Mouse (Mus musculus) R1 (cell line): Measurements from ENCODE around the gene Hoxb4.
A peak's percentile ranks its signal among the peaks of the same experiment; 100 is the strongest.

Source experiments
- DNase-seq: peaks from one replicate; pipeline ENCODE4 v3.0.0-alpha.2; 2018; ENCODE audit warnings: low read depth, low spot score

The Hoxb4 gene

DNA sequence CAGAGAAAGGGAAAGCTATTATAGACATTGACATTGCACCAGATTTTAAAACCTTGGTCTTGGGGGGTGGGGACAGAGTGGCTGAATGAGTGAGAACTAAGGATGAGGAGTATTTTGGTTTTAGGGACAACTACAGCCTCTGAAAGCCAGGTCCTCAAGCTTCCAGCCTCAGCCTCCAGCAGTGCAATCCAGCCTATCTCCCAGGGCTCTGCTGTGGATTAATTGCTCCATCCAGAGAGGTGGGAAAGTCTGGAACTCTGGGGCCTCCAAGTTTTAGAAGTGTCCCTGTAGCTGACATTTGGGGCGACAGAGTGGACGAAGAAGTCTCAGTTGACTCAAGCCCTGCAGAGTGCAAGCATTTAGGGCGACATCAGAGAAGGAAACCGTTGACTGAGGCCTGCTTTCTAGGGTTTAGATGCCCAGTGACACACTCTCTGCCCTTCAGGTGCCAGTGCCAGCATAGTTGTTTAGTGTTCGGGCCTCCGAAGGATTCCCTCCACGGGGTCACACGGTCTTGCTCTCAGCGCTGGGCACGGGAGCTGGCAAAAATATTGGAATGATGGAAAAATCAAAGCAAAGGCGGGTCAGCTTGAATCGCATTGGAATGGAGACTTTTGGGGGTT lies 4.2 kb upstream of the Hoxb4 start:
- no peak for DNase-seq

DNA sequence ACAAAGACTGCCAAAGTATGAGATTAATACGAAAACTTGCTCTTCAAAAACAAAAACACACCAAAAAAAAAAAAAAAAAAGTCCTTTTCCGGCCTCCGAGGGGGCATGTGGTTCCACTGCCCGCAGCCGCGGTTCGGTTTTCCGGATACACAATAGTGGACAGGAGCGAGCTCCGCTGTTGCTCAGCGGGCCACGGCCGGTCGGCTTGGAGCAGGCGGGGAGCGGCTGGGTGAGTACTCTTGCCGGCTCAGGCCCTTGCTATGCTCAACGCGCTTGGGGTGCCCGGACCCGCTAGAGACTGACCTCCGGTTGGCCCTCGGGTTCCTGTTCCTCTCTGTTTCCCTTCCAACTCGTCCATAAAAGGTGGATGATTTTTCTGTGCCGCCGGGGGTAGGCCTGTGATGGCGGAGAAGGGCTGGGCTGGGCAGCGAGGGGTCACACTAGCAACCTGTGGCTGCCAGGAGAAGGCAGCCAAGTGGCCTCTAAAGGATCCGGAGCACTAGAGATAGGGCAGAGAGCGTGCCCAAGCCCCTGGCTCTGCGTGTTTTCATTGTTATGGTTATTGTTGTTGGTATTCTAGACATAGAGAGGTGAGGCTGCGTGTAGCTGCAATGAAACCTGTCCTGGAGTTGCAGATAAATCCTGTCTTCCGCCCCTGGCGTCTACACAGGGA lies 3.3 kb upstream of the Hoxb4 start:
- no peak for DNase-seq

- no peak for DNase-seq
Measured at GRCm38 (mm10) chr11:96315344-96315681, 2.8 kb upstream of the Hoxb4 start.

DNA sequence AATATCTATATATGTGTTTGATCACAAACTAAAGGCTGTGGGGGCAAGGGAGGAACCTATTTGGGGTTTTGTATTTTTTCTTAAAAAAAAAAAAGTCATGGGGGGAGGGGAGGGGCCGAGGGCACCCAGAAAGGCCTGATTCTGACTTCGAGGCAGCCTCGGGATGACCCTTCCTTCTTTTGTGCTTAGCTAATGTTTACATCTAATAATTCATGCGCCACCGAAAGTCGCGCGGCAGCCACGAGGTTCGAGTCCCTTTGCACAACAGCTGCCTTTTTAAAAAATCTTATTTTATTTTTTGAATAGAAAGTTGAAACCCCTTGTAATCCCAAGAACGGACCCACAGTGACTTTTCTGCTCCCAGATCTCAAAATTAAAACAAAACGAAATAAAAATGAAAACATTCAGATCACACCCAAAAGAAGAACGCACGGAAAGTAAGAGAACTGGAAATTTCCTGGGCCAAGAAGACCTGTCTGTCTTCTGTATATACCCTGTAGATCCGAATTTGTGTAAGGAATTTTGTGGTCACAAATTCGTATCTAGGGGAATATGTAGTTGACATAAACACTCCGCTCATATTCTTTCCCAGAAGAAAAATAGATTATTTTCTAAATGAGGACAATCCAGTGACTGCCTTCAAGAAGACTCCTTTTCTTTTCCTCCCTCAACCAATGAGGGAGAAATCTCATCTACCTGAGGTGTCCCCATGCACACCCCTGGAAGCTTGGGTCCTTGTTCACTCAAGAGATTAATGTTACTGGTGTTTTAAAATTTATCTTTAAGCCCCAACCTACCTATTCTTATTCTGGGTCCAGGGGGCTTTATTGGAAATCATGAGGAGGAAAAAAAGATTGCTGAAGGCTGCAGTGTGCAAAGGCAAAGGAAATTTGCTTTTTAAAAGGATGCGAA lies 1.1 kb upstream of the Hoxb4 start:
- no peak for DNase-seq

- peak; percentile 91 for DNase-seq
Measured at GRCm38 (mm10) chr11:96318368-96319070, 452 bp downstream of the Hoxb4 start.

GRCm38 (mm10) chr11:96319071-96319902 lies 1.2 kb downstream of the Hoxb4 start:
- peak; percentile 56 for DNase-seq

DNA sequence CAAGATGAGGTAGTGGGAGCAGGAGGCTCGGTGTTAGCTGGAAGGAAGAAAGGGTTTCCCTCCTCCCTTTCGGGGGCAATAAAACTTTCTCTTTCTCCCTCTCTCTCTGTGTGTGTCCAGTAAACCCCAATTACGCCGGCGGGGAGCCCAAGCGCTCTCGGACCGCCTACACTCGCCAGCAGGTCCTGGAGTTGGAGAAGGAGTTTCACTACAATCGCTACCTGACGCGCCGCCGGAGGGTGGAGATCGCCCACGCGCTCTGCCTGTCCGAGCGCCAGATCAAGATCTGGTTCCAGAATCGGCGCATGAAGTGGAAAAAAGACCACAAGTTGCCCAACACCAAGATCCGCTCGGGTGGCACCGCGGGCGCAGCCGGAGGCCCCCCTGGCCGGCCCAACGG lies 1.8 kb downstream of the Hoxb4 start:
- DNase-seq: peak; percentile 50

GRCm38 (mm10) chr11:96320688-96321087 lies 2.6 kb downstream of the Hoxb4 start:
- DNase-seq: no peak

DNA sequence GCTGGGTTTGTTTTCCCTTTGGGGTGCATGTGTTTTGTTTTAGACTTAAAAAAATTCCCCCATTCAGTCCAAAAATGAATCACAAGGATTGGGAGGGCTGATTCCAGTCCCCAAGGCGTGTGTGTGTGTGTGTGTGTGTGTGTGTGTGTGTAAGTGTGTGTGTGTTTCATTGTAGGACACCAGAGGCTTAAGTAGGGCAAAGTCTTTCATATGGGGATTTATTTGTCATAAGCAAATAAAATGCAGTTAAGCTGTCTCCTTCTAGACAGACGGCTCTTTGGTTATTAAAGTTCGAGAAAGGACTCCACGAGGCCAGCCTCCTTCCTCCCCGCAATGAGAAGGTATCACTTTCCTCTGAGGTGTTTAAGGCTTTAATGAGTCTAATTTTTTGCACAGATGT lies 3.8 kb downstream of the Hoxb4 start:
- DNase-seq: no peak

DNA sequence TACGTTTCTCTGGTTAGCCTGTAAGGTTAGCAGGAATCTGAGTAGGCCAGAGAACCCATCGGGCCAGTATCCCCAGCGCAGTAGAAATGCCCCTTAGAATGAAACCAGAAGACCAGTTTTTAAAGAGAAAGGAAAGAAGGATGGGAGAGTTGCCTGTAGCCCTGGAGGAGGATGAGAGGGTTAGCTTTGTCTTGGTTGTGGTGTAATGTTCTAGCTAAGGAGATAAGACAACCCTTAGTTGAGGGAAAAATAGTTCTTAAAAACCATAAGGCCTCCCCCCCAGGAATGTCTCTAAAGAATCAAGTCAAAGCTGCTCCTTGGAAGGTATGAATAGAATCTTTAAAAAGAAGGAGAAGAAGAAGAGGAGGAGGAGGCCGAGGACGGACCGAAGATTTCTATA lies 4.7 kb downstream of the Hoxb4 start:
- no peak for DNase-seq

DNA sequence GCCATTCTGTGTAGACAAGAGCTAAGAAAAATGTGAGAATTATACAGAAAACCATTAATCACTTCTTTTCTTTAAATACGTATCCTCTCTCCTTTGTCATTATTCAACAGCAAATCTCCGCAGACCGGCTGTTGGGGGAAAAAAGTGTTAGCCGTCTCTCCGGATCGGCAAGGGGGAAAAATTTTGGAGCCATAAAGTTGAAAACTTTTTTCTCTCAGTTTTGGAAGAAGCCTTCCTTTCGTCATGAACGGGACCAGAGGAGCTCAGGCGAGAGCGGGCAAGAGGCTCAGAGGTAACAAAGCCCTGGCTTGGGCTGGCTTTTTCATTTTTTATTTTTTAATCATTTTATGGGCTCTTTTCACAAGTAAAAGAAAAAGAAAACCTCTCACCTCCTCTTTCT lies 5.1 kb downstream of the Hoxb4 start, which contains the start of gene Hoxb3:
Gene Hoxb3 (plus strand): TSS at position 173 of the 400 bp plus-strand sequence.
- DNase-seq: no peak

DNA sequence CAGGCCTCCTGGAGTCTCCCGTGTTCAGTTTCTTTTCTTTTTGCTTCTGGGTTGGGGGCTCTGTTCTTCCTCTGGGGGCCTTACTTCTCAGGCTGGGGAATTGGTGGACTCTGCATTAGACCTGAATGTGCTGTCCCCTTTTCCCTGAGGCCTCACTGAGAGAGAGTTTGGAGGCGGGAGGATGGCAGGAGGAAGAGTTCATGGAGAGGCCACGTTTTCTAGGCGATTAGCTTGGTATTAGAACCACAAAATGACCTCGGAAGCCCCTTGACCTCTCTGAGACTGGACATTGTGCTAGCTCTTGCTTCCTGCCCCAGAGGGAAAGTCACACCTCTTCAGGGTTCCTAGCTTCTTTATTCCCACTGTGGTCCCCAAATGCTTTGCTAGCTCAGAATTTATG lies 6.1 kb downstream of the Hoxb4 start:
- no peak for DNase-seq

DNA sequence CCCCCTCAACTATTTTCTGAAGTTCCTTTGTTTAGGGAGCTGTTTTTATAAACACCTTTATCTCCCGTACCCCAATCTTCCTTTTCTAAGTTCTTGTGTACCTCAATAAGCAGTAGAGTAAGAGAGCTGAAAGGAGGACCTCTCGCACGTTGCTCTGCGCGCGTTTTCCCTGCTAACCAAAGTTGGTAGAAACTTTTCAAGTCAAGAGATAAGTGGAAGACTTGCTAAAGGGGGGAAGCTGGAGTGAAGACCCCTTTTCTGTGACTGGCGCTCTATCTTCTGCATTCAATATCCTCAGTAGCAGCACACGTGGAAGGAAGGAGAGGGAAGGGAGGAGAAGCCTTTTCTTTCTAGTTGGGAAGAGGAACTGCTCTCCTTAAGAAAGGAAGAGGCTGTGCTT lies 6.9 kb downstream of the Hoxb4 start:
- DNase-seq: no peak

DNA sequence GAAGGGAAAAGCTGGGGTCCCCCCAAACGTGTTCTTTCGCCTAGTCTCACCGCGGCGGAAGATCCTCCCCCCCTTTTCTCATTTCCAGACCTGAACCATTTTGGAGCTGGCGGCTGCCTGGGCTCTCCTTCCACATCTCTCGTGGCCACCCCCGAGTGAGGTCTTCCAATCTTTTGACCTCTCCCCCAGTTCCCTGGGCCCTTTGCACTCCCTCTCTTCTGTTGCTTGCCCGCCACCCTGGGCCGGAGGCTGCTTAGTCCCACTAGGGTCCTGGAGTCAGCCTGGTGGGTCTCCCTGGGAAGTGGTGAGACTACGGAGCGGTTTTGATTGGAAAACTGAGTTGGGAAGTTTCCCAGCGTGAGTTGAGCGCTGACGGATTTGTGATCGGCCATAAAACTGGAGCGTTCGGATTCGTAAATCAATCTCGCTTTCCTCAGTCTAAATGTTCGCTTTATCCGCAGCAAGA lies 7.7 kb downstream of the Hoxb4 start:
- DNase-seq: peak; percentile 47

GRCm38 (mm10) chr11:96326705-96327104 lies 8.6 kb downstream of the Hoxb4 start:
- DNase-seq: no peak

GRCm38 (mm10) chr11:96327122-96327521 lies 9.1 kb downstream of the Hoxb4 start:
- no peak for DNase-seq

DNA sequence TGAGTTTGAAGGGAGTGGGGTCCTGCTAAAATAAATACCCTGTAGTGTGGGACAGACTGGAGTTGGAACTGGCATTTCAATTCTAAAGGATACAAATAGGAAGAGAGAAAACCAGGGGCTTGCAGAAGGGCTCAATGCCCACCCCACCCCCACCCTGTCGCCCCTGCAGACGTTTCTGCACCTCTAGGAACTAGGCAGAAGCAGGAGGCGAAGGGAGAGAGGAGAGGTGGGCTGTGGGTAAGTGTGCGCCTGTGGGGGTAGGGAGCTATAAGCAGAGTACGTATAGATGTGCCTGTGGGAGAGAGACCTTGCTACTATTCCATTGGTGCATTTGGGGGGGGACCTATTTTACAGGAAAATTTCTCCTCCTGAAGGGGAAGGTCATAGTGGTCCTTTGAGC lies 9.7 kb downstream of the Hoxb4 start:
- no peak for DNase-seq

DNA sequence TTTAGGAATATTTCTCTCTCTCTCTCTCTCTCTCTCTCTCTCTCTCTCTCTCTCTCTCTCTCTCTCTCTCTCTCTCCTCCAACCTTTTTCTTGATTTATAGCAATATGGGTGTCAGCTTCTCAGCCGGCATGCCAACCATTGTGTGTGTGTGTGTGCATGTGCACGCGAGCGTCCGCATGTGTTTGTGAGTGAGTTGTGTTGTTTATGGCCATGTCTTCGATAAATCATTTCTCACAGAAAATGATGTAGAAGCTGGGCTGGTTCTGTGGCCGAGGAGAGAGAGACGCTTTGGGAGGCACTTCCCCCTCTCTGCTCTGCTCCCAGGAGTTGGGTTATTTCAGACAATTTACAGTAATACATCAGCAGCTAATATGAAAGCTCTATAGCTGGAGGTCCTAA lies 10.5 kb downstream of the Hoxb4 start:
- no peak for DNase-seq

DNA sequence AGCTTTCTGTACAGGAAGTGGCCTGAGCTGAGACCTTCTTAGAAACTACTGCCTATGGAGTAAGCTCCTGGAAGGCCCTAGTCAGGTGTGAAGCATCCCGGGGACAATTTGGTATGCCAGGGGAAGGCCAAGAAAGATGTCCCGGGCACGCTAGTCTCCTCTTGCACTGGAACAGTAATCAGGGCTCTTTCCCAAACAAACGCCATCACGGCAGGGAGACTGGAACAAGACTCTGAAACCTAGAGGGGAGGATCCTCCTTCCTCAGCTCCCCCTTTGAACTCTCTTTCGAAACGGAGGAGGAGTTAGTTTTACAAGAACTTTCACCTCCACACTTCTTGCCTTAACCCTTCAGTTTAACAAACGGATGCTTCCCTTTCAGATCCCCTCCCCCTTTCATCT lies 14.0 kb downstream of the Hoxb4 start:
- DNase-seq: peak; percentile 55

DNA sequence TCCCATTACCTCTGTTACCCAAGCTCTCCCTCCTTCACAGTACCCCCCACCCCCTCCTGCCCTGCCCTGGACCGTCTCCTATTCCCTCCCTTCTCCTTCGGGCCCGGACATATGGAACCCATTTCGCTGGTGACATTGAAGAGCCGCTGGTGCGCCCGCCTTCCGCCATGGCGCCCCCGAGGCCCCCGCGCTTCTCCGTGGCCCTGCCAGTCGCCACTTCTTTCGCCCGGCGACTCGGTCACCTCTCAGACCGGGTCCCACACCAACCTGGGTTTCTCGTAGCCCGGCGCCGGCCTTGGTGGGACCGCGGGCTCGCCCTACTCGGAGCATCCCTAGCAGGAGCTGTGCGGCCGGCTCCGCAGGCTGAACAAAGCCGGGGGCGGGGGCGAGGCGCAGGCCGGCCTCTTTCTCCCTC lies 14.6 kb downstream of the Hoxb4 start:
- DNase-seq: no peak
